Mouse (Mus musculus) cerebellum, postnatal 4 days (tissue): ENCODE data around the gene Tgif2.
"Not testable (repeated sequence)": the region's sequence is repeated elsewhere in the genome, so short reads cannot be mapped to it uniquely, and the experiment has no call there.

Source experiments
- DNase-seq, 2 experiments: peaks; one replicate each; pipeline ENCODE4 v3.0.0; 2022; ENCODE audit warnings: low spot score in 2 of 2, mixed read lengths in 1 of 2

Gene Tgif2

GRCm38 (mm10) chr2:156842711-156843110 is 2.9 kb downstream of the Tgif2 start:
- no peak for DNase-seq

GRCm38 (mm10) chr2:156843331-156843730 is 3.5 kb downstream of the Tgif2 start:
- DNase-seq: no peak

- no peak for DNase-seq
These were observed 4.9 kb downstream of the Tgif2 start for GRCm38 (mm10) chr2:156844715-156845114.

GRCm38 (mm10) chr2:156847653-156848052 is 7.8 kb downstream of the Tgif2 start:
- no peak for DNase-seq

GRCm38 (mm10) chr2:156848526-156849182 is 8.8 kb downstream of the Tgif2 start:
- DNase-seq: no peak

- no peak for DNase-seq
These were observed 10.7 kb downstream of the Tgif2 start for GRCm38 (mm10) chr2:156850505-156850904.

GRCm38 (mm10) chr2:156853584-156853983 is 13.8 kb downstream of the Tgif2 start:
- not testable (repeated sequence) for DNase-seq

- peak in 1 of 2 experiments; percentile 47 for DNase-seq
These were observed 14.4 kb downstream of the Tgif2 start for GRCm38 (mm10) chr2:156853999-156854771.

- no peak for DNase-seq
These were observed 16.5 kb downstream of the Tgif2 start for GRCm38 (mm10) chr2:156856311-156856710.

- no peak for DNase-seq
These were observed 17.6 kb downstream of the Tgif2 start for GRCm38 (mm10) chr2:156857385-156857791.

GRCm38 (mm10) chr2:156857835-156858234 is 18.0 kb downstream of the Tgif2 start, which contains the start of gene 4930518I15Rik:
4930518I15Rik (minus strand) TSS chr2:156857946.
- no peak for DNase-seq

- no peak for DNase-seq
These were observed 18.9 kb downstream of the Tgif2 start for GRCm38 (mm10) chr2:156858671-156859070.

- DNase-seq: no peak
These were observed 22.4 kb downstream of the Tgif2 start for GRCm38 (mm10) chr2:156862041-156862717.

- peak; percentile 97 to 98 for DNase-seq
These were observed 23.1 kb downstream of the Tgif2 start, which contains the start of gene Rab5if for GRCm38 (mm10) chr2:156862772-156863486. Rab5if (plus strand) TSS chr2:156863128.

- DNase-seq: no peak
These were observed 23.8 kb downstream of the Tgif2 start for GRCm38 (mm10) chr2:156863487-156864160.

GRCm38 (mm10) chr2:156864481-156864880 is 24.7 kb downstream of the Tgif2 start:
- DNase-seq: no peak

- no peak for DNase-seq
These were observed 29.2 kb downstream of the Tgif2 start for GRCm38 (mm10) chr2:156868994-156869393.

GRCm38 (mm10) chr2:156869554-156869953 is 29.7 kb downstream of the Tgif2 start:
- DNase-seq: no peak

- no peak for DNase-seq
These were observed 30.7 kb downstream of the Tgif2 start for GRCm38 (mm10) chr2:156870519-156870918.

GRCm38 (mm10) chr2:156873629-156874028 is 33.8 kb downstream of the Tgif2 start:
- DNase-seq: peak in 1 of 2 experiments; percentile 63
